Mouse (Mus musculus): ENCODE data around the gene Dhrs3.

DNA sequence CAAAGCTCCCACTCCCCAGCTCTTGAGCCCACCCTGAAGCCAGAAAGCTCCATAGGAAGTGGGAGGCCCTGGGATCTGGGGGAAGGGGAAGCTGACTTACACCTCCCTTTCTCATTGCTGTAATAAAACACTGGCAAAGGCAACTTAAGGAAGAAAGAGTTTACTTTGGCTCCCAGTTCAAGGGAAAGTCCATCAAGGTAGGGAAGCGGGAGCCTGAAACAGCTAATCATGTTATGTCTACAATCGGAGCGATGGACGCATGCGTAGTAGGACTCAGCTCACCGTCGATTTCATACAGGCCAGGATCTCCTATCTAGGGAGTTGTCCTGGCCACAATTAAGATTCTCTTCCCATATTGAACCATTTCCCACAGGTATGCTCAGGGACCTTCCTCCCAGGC, 38.5 kb downstream of the Dhrs3 start:
- TF ChIP-seq CTCF (IDR thresholded peaks at IDR 0.05) (no peak), EP300 (IDR thresholded peaks at IDR 0.05) (no peak)
